Mouse (Mus musculus): ENCODE measurements at regions not wholly inside any gene's neighbourhood (a gene's known extent, or its start where the extent isn't known, plus 50 kb on each side); places are given as distances from the start of the nearest gene placed in this dataset.

DNA sequence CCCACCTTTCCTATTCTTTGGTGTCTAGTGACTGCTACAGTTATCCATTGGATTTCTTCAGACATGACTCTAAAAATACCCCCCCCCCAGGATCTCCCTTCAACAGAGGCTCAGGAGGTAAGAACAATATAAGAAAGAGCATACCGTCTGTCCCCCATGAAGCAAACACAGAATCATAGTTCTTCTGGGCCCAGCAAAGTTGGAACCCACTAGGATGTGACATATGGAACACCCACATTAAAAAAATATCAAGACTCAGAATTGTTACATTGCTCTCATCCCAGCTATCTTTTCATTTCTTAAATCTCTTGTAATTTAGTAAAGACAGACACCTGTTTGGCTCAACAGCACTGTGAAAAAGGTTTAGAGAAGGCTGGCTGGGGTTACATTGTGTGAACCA lies 297.2 kb downstream of the Cdh11 start:
- H3K27ac ChIP-seq (ENCODE audit: insufficient read depth, low read length) = no peak overlapping the region
- no peak overlapping the region for H3K4me3 ChIP-seq (replicated peaks; ENCODE audit: insufficient read depth, low read depth, low read length)
- H3K4me1 ChIP-seq (ENCODE audit: control insufficient read depth, insufficient read depth, low read length) = no peaks in the 10 kb centered on the region
- DNase-seq = no peak
- no peak for TF ChIP-seq CTCF (IDR thresholded peaks at IDR 0.05; ENCODE audit: borderline replicate concordance, insufficient read depth, low read depth, low read length)
- TF ChIP-seq POLR2A (IDR thresholded peaks at IDR 0.05; ENCODE audit: borderline replicate concordance, insufficient read depth, low read length) = no peak
- no peaks in the 10 kb centered on the region for H3K27me3 ChIP-seq (ENCODE audit: control insufficient read depth, insufficient read depth, low read length)
- WGBS = 84% methylated on average over 1 of the region's 1 CpGs

DNA sequence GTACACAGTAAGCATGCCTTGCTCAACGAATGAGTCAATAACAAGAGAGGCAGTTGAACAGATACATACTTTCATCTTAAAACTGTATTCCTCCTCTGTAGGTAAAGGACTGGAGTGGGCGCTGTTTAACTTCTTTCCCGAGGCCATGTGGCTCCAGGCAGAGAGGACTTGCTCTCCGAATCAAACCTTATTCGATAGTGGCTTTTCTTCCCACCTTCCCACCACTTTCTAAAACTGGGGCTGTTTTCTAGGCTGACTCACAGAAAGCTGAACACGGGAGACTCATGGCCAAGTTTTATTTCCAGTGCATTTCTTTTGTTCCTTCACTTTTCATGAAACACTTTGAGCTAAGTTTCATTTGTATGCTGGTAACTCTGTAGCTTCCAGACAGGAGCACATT lies 297.6 kb downstream of the Cdh11 start:
- Histone ChIP-seq H3K4me1 (ENCODE audit: control insufficient read depth, insufficient read depth, low read length) (no peaks in the 10 kb centered on the region), H3K4me3 (replicated peaks; ENCODE audit: insufficient read depth, low read depth, low read length) (no peak overlapping the region), H3K27ac (ENCODE audit: insufficient read depth, low read length) (no peak overlapping the region), H3K27me3 (ENCODE audit: control insufficient read depth, insufficient read depth, low read length) (no peaks in the 10 kb centered on the region)
- 85% methylated on average over 6 of the region's 6 CpGs for WGBS
- DNase-seq = no peak
- TF ChIP-seq POLR2A (IDR thresholded peaks at IDR 0.05; ENCODE audit: borderline replicate concordance, insufficient read depth, low read length) = no peak
- no peak for TF ChIP-seq CTCF (IDR thresholded peaks at IDR 0.05; ENCODE audit: borderline replicate concordance, insufficient read depth, low read depth, low read length)

DNA sequence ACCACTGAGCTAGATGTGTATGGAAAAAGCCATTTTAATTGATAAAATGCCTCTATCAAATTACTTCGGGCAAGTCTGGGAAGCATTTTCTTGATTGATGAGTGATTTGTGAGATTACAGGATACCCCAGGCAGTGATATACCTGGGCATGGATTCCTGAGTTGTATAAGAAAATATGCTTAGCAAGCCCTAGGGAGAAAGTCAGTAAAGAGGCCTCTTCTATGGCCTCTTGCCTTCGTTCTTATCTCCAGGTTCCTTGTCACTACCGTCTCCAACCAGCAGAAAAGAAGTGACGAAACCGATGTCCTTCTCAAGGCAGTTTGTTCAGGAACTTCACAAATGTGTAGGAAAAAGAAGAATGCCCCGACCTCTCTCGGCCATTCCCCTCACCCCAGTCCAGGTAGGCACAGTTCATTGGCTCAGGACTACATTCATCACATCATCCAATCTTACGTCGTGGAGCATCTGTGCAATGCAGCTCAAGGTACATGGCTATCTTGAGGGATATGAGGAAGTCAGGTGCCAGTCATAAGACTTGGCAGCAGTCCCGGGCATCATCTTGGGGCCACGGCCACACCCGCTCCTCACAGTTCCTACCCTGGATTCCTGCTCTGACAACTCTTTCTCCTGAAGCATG lies 310.2 kb downstream of the Cdh11 start:
- Histone ChIP-seq H3K4me1 (ENCODE audit: control insufficient read depth, insufficient read depth, low read length) (no peaks in the 10 kb centered on the region), H3K27ac (ENCODE audit: insufficient read depth, low read length) (no peak overlapping the region), H3K4me3 (replicated peaks; ENCODE audit: insufficient read depth, low read depth, low read length) (no peak overlapping the region), H3K27me3 (ENCODE audit: control insufficient read depth, insufficient read depth, low read length) (no peaks in the 10 kb centered on the region)
- WGBS = 91% methylated on average over 12 of the region's 12 CpGs
- TF ChIP-seq CTCF (IDR thresholded peaks at IDR 0.05; ENCODE audit: borderline replicate concordance, insufficient read depth, low read depth, low read length) (no peak), POLR2A (IDR thresholded peaks at IDR 0.05; ENCODE audit: borderline replicate concordance, insufficient read depth, low read length) (no peak)
- no peak for DNase-seq

DNA sequence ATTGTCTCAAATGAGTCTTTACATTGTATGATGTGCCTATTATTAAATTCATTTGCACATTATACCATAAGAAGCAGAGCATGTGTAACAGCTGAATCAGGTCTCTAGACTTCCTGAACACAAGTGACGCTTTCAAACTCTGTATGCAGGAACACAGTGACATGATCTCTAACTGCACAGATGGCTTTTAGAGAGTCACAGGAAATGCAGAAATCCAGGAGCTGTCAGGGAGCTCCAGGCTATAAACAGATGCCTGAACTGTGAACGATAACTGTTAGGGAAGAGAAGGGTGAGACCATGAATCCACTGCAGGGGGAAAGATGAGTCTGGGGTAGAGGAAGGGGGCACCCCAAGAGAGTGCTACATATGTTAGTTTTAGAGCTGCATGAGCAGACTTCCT lies 311.2 kb downstream of the Cdh11 start:
- no peak for DNase-seq

DNA sequence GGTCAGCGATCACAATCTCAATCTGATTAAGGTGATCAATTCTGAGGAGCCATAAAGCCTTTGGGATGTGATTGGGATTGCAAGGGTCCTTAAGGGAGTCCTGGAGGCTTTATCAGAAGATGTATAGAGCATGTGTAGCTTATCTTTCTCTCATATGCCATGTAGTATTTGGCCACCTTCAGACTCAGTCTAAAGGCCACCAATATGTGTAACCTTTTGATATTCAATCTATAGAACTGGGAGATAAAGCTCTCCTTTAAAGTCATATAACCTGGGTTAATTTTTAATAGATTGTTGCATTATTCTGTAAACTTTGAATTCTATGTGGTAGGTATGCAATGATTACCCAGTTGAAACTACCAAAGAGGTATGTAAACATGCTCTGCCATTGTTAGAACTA lies 314.1 kb downstream of the Cdh11 start:
- WGBS = 96% methylated on average over 1 of the region's 1 CpGs
- no peak overlapping the region for H3K4me3 ChIP-seq (replicated peaks; ENCODE audit: insufficient read depth, low read depth, low read length)
- no peaks in the 10 kb centered on the region for H3K27me3 ChIP-seq (ENCODE audit: control insufficient read depth, insufficient read depth, low read length)
- TF ChIP-seq CTCF (IDR thresholded peaks at IDR 0.05; ENCODE audit: borderline replicate concordance, insufficient read depth, low read depth, low read length) = no peak
- no peak overlapping the region for H3K27ac ChIP-seq (ENCODE audit: insufficient read depth, low read length)
- no peaks in the 10 kb centered on the region for H3K4me1 ChIP-seq (ENCODE audit: control insufficient read depth, insufficient read depth, low read length)
- no peak for DNase-seq

More for the DNA sequence above, 311.2 kb downstream of the Cdh11 start:
- Histone ChIP-seq H3K27ac (ENCODE audit: insufficient read depth, low read length) (no peak overlapping the region), H3K4me3 (replicated peaks; ENCODE audit: insufficient read depth, low read depth, low read length) (no peak overlapping the region), H3K4me1 (ENCODE audit: control insufficient read depth, insufficient read depth, low read length) (no peaks in the 10 kb centered on the region), H3K27me3 (ENCODE audit: control insufficient read depth, insufficient read depth, low read length) (no peaks in the 10 kb centered on the region)
- no peak for TF ChIP-seq POLR2A (IDR thresholded peaks at IDR 0.05; ENCODE audit: borderline replicate concordance, insufficient read depth, low read length)
- no peak for TF ChIP-seq CTCF (IDR thresholded peaks at IDR 0.05; ENCODE audit: borderline replicate concordance, insufficient read depth, low read depth, low read length)
- 61% methylated on average over 2 of the region's 2 CpGs for WGBS

DNA sequence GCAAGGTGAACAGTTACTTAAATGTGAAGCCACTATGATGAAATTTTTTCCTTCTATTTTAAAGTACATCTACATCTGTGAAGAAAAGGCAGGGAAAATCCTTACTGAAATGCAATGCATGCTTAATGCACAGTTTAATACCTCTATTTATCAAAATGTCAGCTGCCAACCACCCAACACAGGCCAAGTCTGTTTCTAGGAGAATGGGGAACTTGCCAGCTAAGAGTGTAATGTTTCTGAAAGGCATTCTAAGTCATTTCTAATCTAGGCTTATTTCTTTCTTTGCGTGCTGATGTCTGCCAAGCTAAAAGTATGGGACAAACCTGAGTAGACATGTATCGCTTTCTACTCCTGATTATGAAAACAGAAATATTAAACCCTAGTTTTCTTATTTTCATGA lies 322.8 kb downstream of the Cdh11 start:
- Histone ChIP-seq H3K27me3 (ENCODE audit: control insufficient read depth, insufficient read depth, low read length) (no peaks in the 10 kb centered on the region), H3K27ac (ENCODE audit: insufficient read depth, low read length) (no peak overlapping the region), H3K4me1 (ENCODE audit: control insufficient read depth, insufficient read depth, low read length) (no peaks in the 10 kb centered on the region), H3K4me3 (replicated peaks; ENCODE audit: insufficient read depth, low read depth, low read length) (no peak overlapping the region)
- 76% methylated on average over 2 of the region's 2 CpGs for WGBS
- TF ChIP-seq CTCF (IDR thresholded peaks at IDR 0.05; ENCODE audit: borderline replicate concordance, insufficient read depth, low read depth, low read length) = no peak
- TF ChIP-seq POLR2A (IDR thresholded peaks at IDR 0.05; ENCODE audit: borderline replicate concordance, insufficient read depth, low read length) = no peak
- no peak for DNase-seq

DNA sequence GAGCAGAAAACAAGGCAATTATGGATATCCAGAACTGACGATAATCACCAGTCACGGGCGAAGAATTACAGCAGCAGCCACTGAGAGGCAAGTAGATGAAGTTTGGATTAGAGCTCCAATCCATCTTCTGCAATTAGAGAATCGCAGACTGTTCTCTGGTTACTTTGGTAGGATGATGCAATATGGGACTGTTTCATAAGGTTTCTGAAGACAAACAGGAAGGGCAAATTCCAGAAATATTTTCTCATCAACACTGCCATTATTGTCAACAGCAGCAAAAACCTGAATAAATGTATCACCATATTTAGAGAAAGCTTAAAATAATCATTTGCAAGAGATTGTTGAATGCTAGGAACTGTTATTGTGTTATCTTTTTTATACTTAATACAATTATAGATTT lies 342.4 kb downstream of the Cdh11 start:
- WGBS = 89% methylated on average over 4 of the region's 4 CpGs
- no peak for TF ChIP-seq POLR2A (IDR thresholded peaks at IDR 0.05; ENCODE audit: borderline replicate concordance, insufficient read depth, low read length)
- TF ChIP-seq CTCF (IDR thresholded peaks at IDR 0.05; ENCODE audit: borderline replicate concordance, insufficient read depth, low read depth, low read length) = no peak
- no peak overlapping the region for H3K4me3 ChIP-seq (replicated peaks; ENCODE audit: insufficient read depth, low read depth, low read length)
- DNase-seq = no peak
- no peaks in the 10 kb centered on the region for H3K27me3 ChIP-seq (ENCODE audit: control insufficient read depth, insufficient read depth, low read length)
- H3K4me1 ChIP-seq (ENCODE audit: control insufficient read depth, insufficient read depth, low read length) = no peaks in the 10 kb centered on the region
- no peak overlapping the region for H3K27ac ChIP-seq (ENCODE audit: insufficient read depth, low read length)

DNA sequence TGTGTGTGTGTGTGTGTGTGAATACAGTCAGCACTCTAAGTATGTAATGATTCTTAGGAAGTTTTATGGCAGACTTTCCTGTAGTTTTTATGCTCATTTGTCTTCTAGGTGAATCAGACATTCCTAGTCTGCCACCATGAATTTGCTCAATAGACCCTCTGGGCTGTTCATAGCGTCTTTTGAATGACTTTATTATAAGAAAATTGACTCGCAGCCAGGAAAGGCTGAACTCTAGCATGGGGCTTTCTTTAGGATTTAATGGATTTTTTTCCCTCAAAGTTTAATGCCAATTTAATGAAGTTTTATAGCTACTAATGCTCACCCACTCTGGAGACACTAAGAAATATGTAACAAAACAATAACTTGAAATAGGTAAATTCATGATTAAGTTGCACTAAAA lies 363.6 kb downstream of the Cdh11 start:
- Histone ChIP-seq H3K4me1 (ENCODE audit: control insufficient read depth, insufficient read depth, low read length) (no peaks in the 10 kb centered on the region), H3K4me3 (replicated peaks; ENCODE audit: insufficient read depth, low read depth, low read length) (no peak overlapping the region), H3K27ac (ENCODE audit: insufficient read depth, low read length) (no peak overlapping the region), H3K27me3 (ENCODE audit: control insufficient read depth, insufficient read depth, low read length) (no peaks in the 10 kb centered on the region)
- no peak for TF ChIP-seq CTCF (IDR thresholded peaks at IDR 0.05; ENCODE audit: borderline replicate concordance, insufficient read depth, low read depth, low read length)
- TF ChIP-seq POLR2A (IDR thresholded peaks at IDR 0.05; ENCODE audit: borderline replicate concordance, insufficient read depth, low read length) = no peak
- 33% methylated on average over 2 of the region's 2 CpGs for WGBS
- DNase-seq = no peak
